Mouse (Mus musculus) hindbrain, embryonic 12.5 days (tissue): Measurements from ENCODE around the gene Tmem88. TPM values are rescaled to one million over a fixed set of nuclear protein-coding genes. Genes with fewer than 3 reads are reported as not detected.

Experiments used
- ATAC-seq: fragments of 200-750 bp; cut with Nextera tagmentation; 2 replicates; pipeline ENCODE4 v1.8.0; 2017; ENCODE audit warnings: moderate TSS enrichment; ENCODE audit not compliant: low FRiP score
- H3K27ac ChIP-seq: fragments of 300-500 bp; sonication (generic); 2 replicates; pipeline ENCODE4 v1.5.1; 2016; ENCODE audit warnings: mild to moderate bottlenecking
- H3K27me3 ChIP-seq: fragments of 300-500 bp; sonication (generic); 2 replicates; pipeline ENCODE4 v1.6.1; 2016; ENCODE audit warnings: mild to moderate bottlenecking
- H3K36me3 ChIP-seq: fragments of 300-500 bp; sonication (generic); 2 replicates; pipeline ENCODE4 v1.6.1; 2016; ENCODE audit warnings: mild to moderate bottlenecking
- H3K4me1 ChIP-seq: fragments of 300-500 bp; sonication (generic); 2 replicates; pipeline ENCODE4 v1.6.1; 2016
- H3K4me2 ChIP-seq: fragments of 300-500 bp; sonication (generic); replicated peaks from 2 replicates; pipeline ENCODE4 v1.6.1; 2016; ENCODE audit warnings: mild to moderate bottlenecking
- H3K4me3 ChIP-seq: fragments of 300-500 bp; sonication (generic); 2 replicates; pipeline ENCODE4 v1.5.1; 2016; ENCODE audit warnings: mild to moderate bottlenecking
- H3K9ac ChIP-seq: fragments of 300-500 bp; sonication (generic); 2 replicates; pipeline ENCODE4 v1.6.1; 2016; ENCODE audit warnings: mild to moderate bottlenecking, moderate library complexity
- H3K9me3 ChIP-seq: fragments of 300-500 bp; sonication (generic); replicated peaks from 2 replicates; pipeline ENCODE4 v1.6.1; 2016; ENCODE audit warnings: mild to moderate bottlenecking
- WGBS: fragments of 180-500 bp; shearing (Covaris S2); methylation state at CpG from one replicate; pipeline ENCODE4 v1.1.7; 2016; 5-methylcytosine and 5-hydroxymethylcytosine counted together
- polyA plus RNA-seq: library from polyadenylated mRNA; unstranded; fragments of >200 nt; fragmentation: Nextera tagmentation; extraction: Ambion mirVana; gene quantifications from 2 replicates; pipeline ENCODE4 v1.2.1, GENCODE M21; 2016

The Tmem88 gene
- polyA plus RNA-seq, 1 experiment from 2014 or later: 14.8 TPM

- no peak overlapping the region for H3K9ac ChIP-seq
- no peaks in the 10 kb centered on the region for H3K9me3 ChIP-seq
- H3K27ac ChIP-seq: no peak overlapping the region
- peaks cover 33% of the 10 kb centered on the region for H3K27me3 ChIP-seq
- H3K36me3 ChIP-seq: no peaks in the 10 kb centered on the region
- ATAC-seq: no peak
- H3K4me2 ChIP-seq: no peak overlapping the region
- no peak overlapping the region for H3K4me3 ChIP-seq
- WGBS: 90% methylated on average over 10 of the region's 10 CpGs
- peaks cover 35% of the 10 kb centered on the region for H3K4me1 ChIP-seq
Observed at GRCm38 (mm10) chr11:69422842-69423241, 24.8 kb upstream of the Tmem88 start.

GRCm38 (mm10) chr11:69421131-69421977, 23.3 kb upstream of the Tmem88 start:
- Histone ChIP-seq H3K27ac (no peak overlapping the region), H3K4me1 (peaks cover 49% of the 10 kb centered on the region), H3K36me3 (no peaks in the 10 kb centered on the region), H3K9me3 (no peaks in the 10 kb centered on the region), H3K27me3 (peaks cover 33% of the 10 kb centered on the region), H3K4me3 (no peak overlapping the region; the same call in 1 of the 2 replicates), H3K9ac (peak overlapping the region; percentile 23; the same call in 1 of the 2 replicates), H3K4me2 (peak overlapping the region; percentile 99; the same call in 1 of the 2 replicates)
- ATAC-seq: no peak
- WGBS: 12% methylated on average over 25 of the region's 25 CpGs

GRCm38 (mm10) chr11:69420554-69421000, 22.5 kb upstream of the Tmem88 start:
- no peak for ATAC-seq
- Histone ChIP-seq H3K4me1 (peaks cover 49% of the 10 kb centered on the region), H3K4me2 (peak overlapping the region; percentile 99), H3K27me3 (peaks cover 33% of the 10 kb centered on the region), H3K27ac (no peak overlapping the region), H3K9me3 (no peaks in the 10 kb centered on the region), H3K9ac (no peak overlapping the region), H3K4me3 (peak overlapping the region; percentile 63), H3K36me3 (no peaks in the 10 kb centered on the region)
- 10% methylated on average over 10 of the region's 10 CpGs for WGBS

GRCm38 (mm10) chr11:69419813-69420553, 21.9 kb upstream of the Tmem88 start:
- Histone ChIP-seq H3K27me3 (peaks cover 33% of the 10 kb centered on the region), H3K27ac (peak overlapping the region; percentile 99), H3K4me2 (peak overlapping the region; percentile 99), H3K4me3 (peak overlapping the region; percentile 63), H3K9me3 (no peaks in the 10 kb centered on the region), H3K4me1 (peaks cover 51% of the 10 kb centered on the region), H3K9ac (peak overlapping the region; percentile 65), H3K36me3 (no peaks in the 10 kb centered on the region)
- WGBS: under 1% methylated on average over 31 of the region's 31 CpGs
- no peak for ATAC-seq

GRCm38 (mm10) chr11:69419443-69419812, 21.4 kb upstream of the Tmem88 start:
- ATAC-seq: no peak
- Histone ChIP-seq H3K9ac (peak overlapping the region; percentile 65), H3K9me3 (no peaks in the 10 kb centered on the region), H3K27ac (peak overlapping the region; percentile 99), H3K27me3 (peaks cover 33% of the 10 kb centered on the region), H3K36me3 (no peaks in the 10 kb centered on the region), H3K4me1 (peaks cover 57% of the 10 kb centered on the region), H3K4me2 (peak overlapping the region; percentile 99), H3K4me3 (peak overlapping the region; percentile 63)
- under 1% methylated on average over 19 of the region's 19 CpGs for WGBS

GRCm38 (mm10) chr11:69418481-69419442, 20.7 kb upstream of the Tmem88 start:
- Histone ChIP-seq H3K4me3 (peak overlapping the region; percentile 63), H3K4me1 (peaks cover 64% of the 10 kb centered on the region), H3K27ac (peak overlapping the region; percentile 99), H3K9me3 (no peaks in the 10 kb centered on the region), H3K27me3 (peaks cover 33% of the 10 kb centered on the region), H3K36me3 (no peaks in the 10 kb centered on the region), H3K4me2 (peak overlapping the region; percentile 99), H3K9ac (peak overlapping the region; percentile 65)
- peak; percentile 90 for ATAC-seq
- WGBS: under 1% methylated on average over 42 of the region's 45 CpGs

GRCm38 (mm10) chr11:69417449-69418384, 19.7 kb upstream of the Tmem88 start:
- Histone ChIP-seq H3K4me1 (peaks cover 74% of the 10 kb centered on the region), H3K36me3 (peaks cover 4% of the 10 kb centered on the region; the same call in 1 of the 2 replicates), H3K4me3 (peak overlapping the region; percentile 63), H3K4me2 (peak overlapping the region; percentile 99), H3K9me3 (no peaks in the 10 kb centered on the region), H3K27me3 (peaks cover 26% of the 10 kb centered on the region), H3K9ac (peak overlapping the region; percentile 95), H3K27ac (peak overlapping the region; percentile 99)
- ATAC-seq: peak; percentile 26
- under 1% methylated on average over 39 of the region's 39 CpGs for WGBS

GRCm38 (mm10) chr11:69416921-69417448, 19.0 kb upstream of the Tmem88 start:
- 6% methylated on average over 8 of the region's 8 CpGs for WGBS
- peaks cover 81% of the 10 kb centered on the region for H3K4me1 ChIP-seq
- peak overlapping the region; percentile 99 for H3K4me2 ChIP-seq
- H3K9ac ChIP-seq: peak overlapping the region; percentile 95
- peaks cover 7% of the 10 kb centered on the region; the same call in 1 of the 2 replicates for H3K36me3 ChIP-seq
- ATAC-seq: no peak
- no peaks in the 10 kb centered on the region for H3K9me3 ChIP-seq
- peak overlapping the region; percentile 99 for H3K27ac ChIP-seq
- peaks cover 18% of the 10 kb centered on the region for H3K27me3 ChIP-seq
- H3K4me3 ChIP-seq: peak overlapping the region; percentile 63

- WGBS: 0% methylated on average over 4 of the region's 4 CpGs
- H3K4me3 ChIP-seq: peak overlapping the region; percentile 63
- H3K4me1 ChIP-seq: peaks cover 84% of the 10 kb centered on the region
- ATAC-seq: no peak
- H3K36me3 ChIP-seq: peaks cover 7% of the 10 kb centered on the region; the same call in 1 of the 2 replicates
- peak overlapping the region; percentile 99 for H3K4me2 ChIP-seq
- peak overlapping the region; percentile 99 for H3K27ac ChIP-seq
- peaks cover 14% of the 10 kb centered on the region for H3K27me3 ChIP-seq
- peak overlapping the region; percentile 95 for H3K9ac ChIP-seq
- no peaks in the 10 kb centered on the region for H3K9me3 ChIP-seq
Observed at GRCm38 (mm10) chr11:69416509-69416908, 18.5 kb upstream of the Tmem88 start.

- H3K9me3 ChIP-seq: no peaks in the 10 kb centered on the region
- 2% methylated on average over 14 of the region's 25 CpGs for WGBS
- H3K27ac ChIP-seq: peak overlapping the region; percentile 99
- H3K9ac ChIP-seq: peak overlapping the region; percentile 95
- ATAC-seq: no peak
- peaks cover 7% of the 10 kb centered on the region; the same call in 1 of the 2 replicates for H3K36me3 ChIP-seq
- peak overlapping the region; percentile 63 for H3K4me3 ChIP-seq
- H3K27me3 ChIP-seq: peaks cover 7% of the 10 kb centered on the region
- H3K4me1 ChIP-seq: peaks cover 79% of the 10 kb centered on the region
- H3K4me2 ChIP-seq: peak overlapping the region; percentile 99
Observed at GRCm38 (mm10) chr11:69415668-69416451, 17.8 kb upstream of the Tmem88 start.
